Mouse (Mus musculus): Measurements from ENCODE around the gene Pla2g4d.
"Not testable (repeated sequence)": the region's sequence is repeated elsewhere in the genome, so short reads cannot be mapped to it uniquely, and the experiment has no call there.

Gene Pla2g4d

GRCm38 (mm10) chr2:120256259-120256658 is 32.7 kb downstream of the Pla2g4d start:
- DNase-seq: no peak

GRCm38 (mm10) chr2:120252644-120253043 is 36.4 kb downstream of the Pla2g4d start:
- DNase-seq: no peak

DNA sequence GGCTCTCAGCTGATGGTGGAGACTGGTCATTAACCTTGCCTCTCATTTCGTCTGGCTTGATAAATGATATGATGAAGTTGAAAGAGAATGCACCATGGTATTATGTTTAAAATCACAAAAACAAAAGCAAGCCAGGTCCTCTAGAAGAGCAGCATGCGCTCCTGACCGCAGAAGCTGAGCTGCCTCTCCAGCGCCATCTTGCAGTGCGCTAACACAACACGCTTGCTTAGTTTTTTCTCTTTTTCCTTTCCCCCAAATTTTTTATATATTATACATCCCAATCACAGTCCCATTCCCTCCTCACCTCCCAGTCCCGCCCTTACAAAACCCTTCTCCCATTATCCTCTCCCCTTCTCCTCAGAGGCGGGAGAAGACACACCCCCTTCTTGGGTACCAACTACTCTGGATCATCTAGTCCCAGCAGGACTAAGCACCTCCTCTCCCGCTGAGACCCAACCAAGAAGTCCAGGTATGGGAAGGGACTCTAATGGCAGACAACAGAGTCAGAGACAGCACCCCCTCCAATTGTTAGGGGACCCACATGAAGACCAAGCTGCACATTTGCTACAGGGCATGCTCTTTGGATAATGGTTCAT is 43.5 kb downstream of the Pla2g4d start:
- peak; percentile 48 for DNase-seq

GRCm38 (mm10) chr2:120244679-120245420 is 44.1 kb downstream of the Pla2g4d start, which contains the start of gene Pla2g4e:
Gene Pla2g4e, minus strand, starts transcription at chr2:120245335.
- DNase-seq: peak; percentile 64

- no peak for DNase-seq
Observed at GRCm38 (mm10) chr2:120243995-120244394, 45.0 kb downstream of the Pla2g4d start.

- DNase-seq: no peak
Observed at GRCm38 (mm10) chr2:120242791-120243467, 46.1 kb downstream of the Pla2g4d start.

DNA sequence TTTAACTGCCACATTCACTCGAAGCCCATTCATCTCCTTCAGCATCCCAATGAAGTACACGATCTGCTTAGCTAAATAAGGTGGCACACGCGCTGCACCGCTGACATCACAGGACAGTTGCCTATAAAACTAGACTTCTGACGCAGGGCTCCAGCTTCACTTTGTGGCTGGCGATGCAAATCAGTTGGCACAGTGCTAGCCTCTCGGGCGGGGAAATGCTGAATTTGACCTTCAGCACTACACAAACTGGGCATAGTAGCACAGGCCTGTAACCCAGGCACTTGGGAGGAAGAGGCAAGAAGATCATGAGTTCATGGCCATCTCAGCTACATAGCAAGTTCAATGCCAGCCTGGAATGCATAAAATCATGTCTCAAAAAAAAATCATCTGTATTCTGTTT is 50.3 kb downstream of the Pla2g4d start:
- DNase-seq: not testable (repeated sequence)

DNA sequence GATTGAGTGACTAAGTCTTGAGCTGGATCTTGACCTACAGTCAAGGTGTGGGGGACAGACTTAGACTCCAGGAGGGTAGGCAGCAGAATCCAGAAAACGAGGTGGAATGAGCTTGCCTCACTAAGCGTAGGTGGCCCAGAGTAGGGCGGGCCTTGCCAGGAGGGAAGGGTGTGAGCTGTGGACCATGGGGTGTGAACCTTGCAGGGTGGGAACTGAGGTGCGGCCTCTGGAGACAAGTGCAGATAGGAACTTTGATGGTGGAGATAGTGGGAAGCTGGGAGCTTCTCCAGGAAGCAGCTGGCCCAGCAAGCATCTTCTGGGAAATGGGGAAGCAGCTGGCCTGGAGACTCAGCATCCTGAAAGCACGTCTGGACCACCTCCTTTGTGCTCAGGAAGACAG is 51.2 kb downstream of the Pla2g4d start:
- no peak for DNase-seq

DNA sequence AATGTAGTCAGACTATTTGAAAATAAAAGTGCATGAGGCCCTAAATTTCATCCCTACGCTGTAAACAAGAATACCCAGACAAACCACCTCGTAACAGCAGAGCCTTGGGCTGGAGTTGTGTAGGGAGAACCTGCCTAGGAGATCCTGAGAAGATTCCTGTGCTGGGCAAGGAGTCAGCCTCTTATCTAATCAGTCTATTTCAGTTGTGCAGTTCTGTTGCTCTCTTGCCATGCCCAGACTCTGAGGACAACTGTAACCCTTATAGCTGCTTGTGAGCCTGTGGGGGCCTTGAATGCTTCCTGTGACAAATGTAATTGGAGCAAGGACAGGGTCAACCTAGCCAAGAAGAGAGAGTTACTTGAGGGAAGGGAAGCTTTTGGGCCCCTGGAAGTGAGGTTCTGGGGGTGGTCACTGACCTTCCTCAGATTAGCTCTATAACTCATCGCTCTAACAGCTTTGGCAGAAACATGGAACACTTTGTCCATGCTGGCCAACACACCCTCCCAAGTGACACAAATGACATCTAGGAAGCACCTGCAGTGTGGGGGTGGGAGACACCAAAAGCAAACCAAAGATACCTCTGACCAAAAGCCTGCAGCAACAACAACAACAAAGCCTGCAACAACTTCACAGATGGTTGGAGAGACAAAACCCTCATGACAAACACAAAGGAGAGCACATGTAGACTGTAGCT is 52.9 kb downstream of the Pla2g4d start:
- DNase-seq: no peak

DNA sequence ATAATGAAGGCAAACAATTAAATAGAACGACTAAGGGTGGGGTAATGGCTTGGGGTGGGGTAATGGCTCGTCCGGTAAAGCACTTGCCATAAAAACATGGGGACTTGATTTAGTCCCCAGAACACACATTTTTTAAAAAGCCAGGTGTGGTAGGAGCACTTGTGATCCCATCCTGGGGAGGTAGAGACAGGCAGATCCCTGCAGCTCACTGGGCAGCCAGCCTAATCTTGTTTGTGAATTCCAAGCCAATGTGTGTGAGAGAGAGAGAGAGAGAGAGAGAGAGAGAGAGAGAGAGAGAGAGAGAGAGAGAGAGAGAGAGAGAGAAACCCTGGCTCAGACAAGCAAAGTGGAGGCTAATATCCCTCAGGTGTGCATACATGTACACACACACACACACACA is 53.6 kb downstream of the Pla2g4d start:
- no peak for DNase-seq

DNA sequence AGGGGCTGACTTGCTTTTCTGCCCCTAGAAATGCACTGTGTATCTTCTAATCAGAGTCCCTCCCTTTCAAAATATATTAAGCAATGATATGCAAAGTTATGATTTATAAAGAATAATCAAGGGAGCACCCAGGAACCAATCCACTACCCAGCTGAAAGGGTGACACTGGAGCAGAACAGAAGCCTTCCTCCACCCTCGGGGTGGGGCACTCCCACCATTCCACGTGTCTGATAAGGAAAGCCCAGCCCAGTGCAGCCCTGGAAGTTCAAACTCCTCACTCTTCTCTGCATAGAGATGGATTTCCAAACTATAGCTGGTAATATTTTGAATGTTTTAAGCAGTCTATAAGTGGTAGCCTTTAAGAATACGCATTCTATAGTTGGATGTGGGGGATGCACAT is 57.4 kb downstream of the Pla2g4d start:
- no peak for DNase-seq

All from right cerebral cortex, postnatal 14 days (tissue).